Mouse (Mus musculus) gastrocnemius, adult 8-10 months (tissue): ENCODE results near the gene Lrp5. TPM values are rescaled to one million over a fixed set of nuclear protein-coding genes. Genes with fewer than 3 reads are reported as not detected.
A peak's percentile ranks its signal among the peaks of the same experiment; 100 is the strongest.
"Not testable (repeated sequence)": the region's sequence is repeated elsewhere in the genome, so short reads cannot be mapped to it uniquely, and the experiment has no call there.

ENCODE experiments used
- DNase-seq, 2 experiments: peaks; one replicate each; pipeline ENCODE4 v3.0.0; 2022; ENCODE audit warnings: low spot score in 2 of 2
- total RNA-seq, 4 experiments: library from RNA; stranded (reverse); gene quantifications; 2 replicates each; pipeline ENCODE4 v1.2.4; 2022

Gene Lrp5
- total RNA-seq, 4 experiments from 2014 or later: 18.5 to 23.0 (median 19.6) TPM

GRCm38 (mm10) chr19:3613991-3614390 lies 72.4 kb downstream of the Lrp5 start:
- no peak for DNase-seq

GRCm38 (mm10) chr19:3612534-3613273 lies 73.7 kb downstream of the Lrp5 start:
- DNase-seq: no peak

- DNase-seq: no peak
Observed at GRCm38 (mm10) chr19:3611730-3612129, 74.6 kb downstream of the Lrp5 start.

GRCm38 (mm10) chr19:3610886-3611285 lies 75.5 kb downstream of the Lrp5 start:
- DNase-seq: no peak

- DNase-seq: no peak
Observed at GRCm38 (mm10) chr19:3609826-3610225, 76.5 kb downstream of the Lrp5 start.

- DNase-seq: no peak
Observed at GRCm38 (mm10) chr19:3594316-3594715, 92.0 kb downstream of the Lrp5 start.

GRCm38 (mm10) chr19:3593379-3594055 lies 92.8 kb downstream of the Lrp5 start:
- no peak for DNase-seq

- DNase-seq: no peak
Observed at GRCm38 (mm10) chr19:3589968-3590367, 96.4 kb downstream of the Lrp5 start.

GRCm38 (mm10) chr19:3589547-3589946 lies 96.8 kb downstream of the Lrp5 start:
- no peak for DNase-seq

GRCm38 (mm10) chr19:3587729-3588128 lies 98.6 kb downstream of the Lrp5 start:
- not testable (repeated sequence) for DNase-seq

GRCm38 (mm10) chr19:3586540-3586939 lies 99.8 kb downstream of the Lrp5 start:
- DNase-seq: peak in 1 of 2 experiments; percentile 33

GRCm38 (mm10) chr19:3586026-3586425 lies 100.3 kb downstream of the Lrp5 start:
- no peak for DNase-seq

- DNase-seq: no peak
Observed at GRCm38 (mm10) chr19:3581326-3581725, 105.0 kb downstream of the Lrp5 start.

- no peak for DNase-seq
Observed at GRCm38 (mm10) chr19:3577911-3578290, 108.5 kb downstream of the Lrp5 start.

GRCm38 (mm10) chr19:3577265-3577910 lies 109.0 kb downstream of the Lrp5 start:
- no peak for DNase-seq

GRCm38 (mm10) chr19:3576451-3577264 lies 109.7 kb downstream of the Lrp5 start:
- no peak for DNase-seq

- peak; percentile 97 for DNase-seq
Observed at GRCm38 (mm10) chr19:3575632-3576384, 110.6 kb downstream of the Lrp5 start, which contains the start of gene Ppp6r3. Gene Ppp6r3 (minus strand): TSS chr19:3575749.

- peak; percentile 82 to 85 for DNase-seq
Observed at GRCm38 (mm10) chr19:3575276-3575631, 111.1 kb downstream of the Lrp5 start.

- no peak for DNase-seq
Observed at GRCm38 (mm10) chr19:3574593-3575094, 111.7 kb downstream of the Lrp5 start.

GRCm38 (mm10) chr19:3564309-3564708 lies 122.1 kb downstream of the Lrp5 start:
- peak; percentile 47 to 62 for DNase-seq

GRCm38 (mm10) chr19:3562752-3563151 lies 123.6 kb downstream of the Lrp5 start:
- DNase-seq: no peak
